Mouse (Mus musculus): Measurements from ENCODE around the gene Calhm1.

Gene Calhm1

GRCm38 (mm10) chr19:47144154-47144553 lies at the start of gene Calhm1:
Gene Calhm1 (minus strand): TSS chr19:47144254.
- DNase-seq, result no peak

GRCm38 (mm10) chr19:47192158-47192557 lies 48.1 kb upstream of the Calhm1 start:
- DNase-seq, result no peak

GRCm38 (mm10) chr19:47188515-47189128 lies 44.6 kb upstream of the Calhm1 start:
- DNase-seq, result no peak

- DNase-seq, result no peak
Observed at GRCm38 (mm10) chr19:47186514-47187275, 42.6 kb upstream of the Calhm1 start.

GRCm38 (mm10) chr19:47184736-47185135 lies 40.7 kb upstream of the Calhm1 start:
- DNase-seq, result no peak

GRCm38 (mm10) chr19:47184221-47184620 lies 40.2 kb upstream of the Calhm1 start:
- DNase-seq, result no peak

GRCm38 (mm10) chr19:47180011-47180410 lies 36.0 kb upstream of the Calhm1 start:
- DNase-seq, result no peak

GRCm38 (mm10) chr19:47179272-47179809 lies 35.3 kb upstream of the Calhm1 start:
- DNase-seq, result peak in 1 of 2 experiments; percentile 8

- DNase-seq, result peak in 1 of 2 experiments; percentile 10
Observed at GRCm38 (mm10) chr19:47178431-47179271, 34.6 kb upstream of the Calhm1 start, which contains the start of gene Neurl1a. Gene Neurl1a (plus strand): TSS chr19:47178820.

GRCm38 (mm10) chr19:47178001-47178400 lies 33.9 kb upstream of the Calhm1 start:
- DNase-seq, result no peak

GRCm38 (mm10) chr19:47176916-47177505 lies 33.0 kb upstream of the Calhm1 start:
- DNase-seq, result no peak

GRCm38 (mm10) chr19:47175472-47175871 lies 31.4 kb upstream of the Calhm1 start:
- DNase-seq, result no peak

GRCm38 (mm10) chr19:47174515-47174914 lies 30.5 kb upstream of the Calhm1 start:
- DNase-seq, result no peak

- peak; percentile 37 to 39 for DNase-seq
Observed at GRCm38 (mm10) chr19:47168793-47169412, 24.8 kb upstream of the Calhm1 start.

- DNase-seq, result no peak
Observed at GRCm38 (mm10) chr19:47168223-47168622, 24.2 kb upstream of the Calhm1 start.

GRCm38 (mm10) chr19:47167617-47168214 lies 23.7 kb upstream of the Calhm1 start:
- no peak for DNase-seq

- no peak for DNase-seq
Observed at GRCm38 (mm10) chr19:47166758-47167157, 22.7 kb upstream of the Calhm1 start.

- DNase-seq, result no peak
Observed at GRCm38 (mm10) chr19:47163176-47163744, 19.2 kb upstream of the Calhm1 start.

GRCm38 (mm10) chr19:47161669-47162068 lies 17.6 kb upstream of the Calhm1 start:
- no peak for DNase-seq

- DNase-seq, result no peak
Observed at GRCm38 (mm10) chr19:47157664-47158063, 13.6 kb upstream of the Calhm1 start, which contains the start of gene Calhm3. Gene Calhm3 (minus strand): TSS chr19:47157764.

- DNase-seq, result no peak
Observed at GRCm38 (mm10) chr19:47153767-47154166, 9.7 kb upstream of the Calhm1 start.

Data from thymus, adult 18-20 months (tissue).